Mouse (Mus musculus) 3T3-L1 (cell line): ENCODE data around the gene Aspscr1.
"Not testable (repeated sequence)": the region's sequence is repeated elsewhere in the genome, so short reads cannot be mapped to it uniquely, and the experiment has no call there.

ENCODE experiments used
- DNase-seq: peaks from one replicate; pipeline ENCODE4 v3.0.0-alpha.2; 2015; ENCODE audit warnings: low read depth, low spot score

Aspscr1 gene

GRCm38 (mm10) chr11:120713580-120714518, 41.1 kb downstream of the Aspscr1 start, which contains the start of the genes Cenpx and Lrrc45:
Gene Cenpx (minus strand): TSS chr11:120713738.
Gene Lrrc45 (plus strand): TSS chr11:120713925.
- DNase-seq, result peak; percentile 100

GRCm38 (mm10) chr11:120714546-120714945, 41.8 kb downstream of the Aspscr1 start:
- no peak for DNase-seq

GRCm38 (mm10) chr11:120715131-120715530, 42.4 kb downstream of the Aspscr1 start:
- DNase-seq, result no peak

- DNase-seq, result no peak
Observed at GRCm38 (mm10) chr11:120719242-120719641, 46.5 kb downstream of the Aspscr1 start.

GRCm38 (mm10) chr11:120719841-120720376, 47.1 kb downstream of the Aspscr1 start:
- DNase-seq, result no peak

- DNase-seq, result peak; percentile 50
Observed at GRCm38 (mm10) chr11:120720450-120720849, 47.7 kb downstream of the Aspscr1 start.

- no peak for DNase-seq
Observed at GRCm38 (mm10) chr11:120721124-120722066, 48.6 kb downstream of the Aspscr1 start, which contains the start of gene Rac3. Gene Rac3 (plus strand): TSS chr11:120721470.

GRCm38 (mm10) chr11:120722067-120722630, 49.4 kb downstream of the Aspscr1 start:
- DNase-seq, result no peak

- no peak for DNase-seq
Observed at GRCm38 (mm10) chr11:120722761-120723382, 50.1 kb downstream of the Aspscr1 start.

- DNase-seq, result no peak
Observed at GRCm38 (mm10) chr11:120723509-120723908, 50.7 kb downstream of the Aspscr1 start.

GRCm38 (mm10) chr11:120726243-120727168, 53.7 kb downstream of the Aspscr1 start:
- DNase-seq, result peak; percentile 30

GRCm38 (mm10) chr11:120727169-120727527, 54.4 kb downstream of the Aspscr1 start, which contains the start of gene Dcxr:
Gene Dcxr (minus strand): TSS chr11:120727281.
- peak; percentile 99 for DNase-seq

GRCm38 (mm10) chr11:120727564-120727963, 54.8 kb downstream of the Aspscr1 start:
- no peak for DNase-seq

GRCm38 (mm10) chr11:120728530-120729240, 55.9 kb downstream of the Aspscr1 start:
- no peak for DNase-seq

GRCm38 (mm10) chr11:120729432-120730050, 56.8 kb downstream of the Aspscr1 start:
- DNase-seq, result not testable (repeated sequence)

GRCm38 (mm10) chr11:120730331-120730870, 57.6 kb downstream of the Aspscr1 start:
- no peak for DNase-seq

GRCm38 (mm10) chr11:120731395-120731794, 58.6 kb downstream of the Aspscr1 start:
- no peak for DNase-seq
